Mouse (Mus musculus): ENCODE data around the gene Irf8. TPM values are rescaled to one million over a fixed set of nuclear protein-coding genes. Genes with fewer than 3 reads are reported as not detected.
A peak's percentile ranks its signal among the peaks of the same experiment; 100 is the strongest.

Gene Irf8
- polyA plus RNA-seq, 1 experiment: 124 TPM

DNA sequence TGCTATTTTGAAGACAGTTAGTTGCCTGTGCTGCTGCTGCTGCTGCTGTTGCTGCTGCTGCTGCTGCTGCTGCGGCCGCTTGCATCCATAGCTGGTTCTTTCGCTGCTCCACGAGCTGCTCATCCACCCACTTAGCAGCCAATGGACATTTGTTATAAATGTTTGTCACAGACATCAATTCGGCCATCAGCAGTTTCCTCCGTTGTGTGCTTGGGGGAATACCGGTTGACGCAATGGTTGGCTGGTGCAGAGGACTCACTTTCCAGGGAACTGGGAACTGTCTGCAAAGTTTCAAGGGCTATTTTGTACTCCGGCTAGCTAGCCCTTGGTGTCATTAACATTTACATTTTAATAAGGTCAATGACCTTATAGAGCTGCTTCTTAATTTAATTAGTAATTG, 32.0 kb upstream of the Irf8 start:
- WGBS: 75% methylated on average over 9 of the region's 9 CpGs
- Histone ChIP-seq H3K4me1 (ENCODE audit: control insufficient read depth, insufficient read depth, insufficient read length, low read length) (peaks cover 19% of the 10 kb centered on the region), H3K27ac (ENCODE audit: insufficient read depth, low read depth, low read length) (no peak overlapping the region), H3K27me3 (ENCODE audit: control insufficient read depth, insufficient read depth, low read length) (no peaks in the 10 kb centered on the region), H3K4me3 (ENCODE audit: low read depth, low read length) (no peak overlapping the region), H3K36me3 (ENCODE audit: control insufficient read depth, insufficient read depth, low read length) (no peaks in the 10 kb centered on the region)
- no peak for TF ChIP-seq CTCF (IDR thresholded peaks at IDR 0.05; ENCODE audit: extremely low read depth, insufficient read length, insufficient replicate concordance, low read depth, low read length)
- no peak for TF ChIP-seq POLR2A (IDR thresholded peaks at IDR 0.05; ENCODE audit: low read depth, low read length)

- TF ChIP-seq CTCF (IDR thresholded peaks at IDR 0.05; ENCODE audit: extremely low read depth, insufficient read length, insufficient replicate concordance, low read depth, low read length) (no peak), POLR2A (IDR thresholded peaks at IDR 0.05; ENCODE audit: low read depth, low read length) (no peak)
- whole genome bisulfite sequencing: 91% methylated on average over 15 of the region's 15 CpGs
These were observed 31.0 kb upstream of the Irf8 start for GRCm38 (mm10) chr8:120705163-120705562.

GRCm38 (mm10) chr8:120706193-120706592, 30.0 kb upstream of the Irf8 start:
- TF ChIP-seq CTCF (IDR thresholded peaks at IDR 0.05; ENCODE audit: extremely low read depth, insufficient read length, insufficient replicate concordance, low read depth, low read length) (no peak), POLR2A (IDR thresholded peaks at IDR 0.05; ENCODE audit: low read depth, low read length) (no peak)
- Histone ChIP-seq H3K27me3 (ENCODE audit: control insufficient read depth, insufficient read depth, low read length) (no peaks in the 10 kb centered on the region), H3K36me3 (ENCODE audit: control insufficient read depth, insufficient read depth, low read length) (no peaks in the 10 kb centered on the region), H3K4me1 (ENCODE audit: control insufficient read depth, insufficient read depth, insufficient read length, low read length) (peaks cover 17% of the 10 kb centered on the region), H3K27ac (ENCODE audit: insufficient read depth, low read depth, low read length) (no peak overlapping the region), H3K4me3 (ENCODE audit: low read depth, low read length) (no peak overlapping the region)
- WGBS: 92% methylated on average over 3 of the region's 3 CpGs

More at GRCm38 (mm10) chr8:120705163-120705562, 31.0 kb upstream of the Irf8 start:
- Histone ChIP-seq H3K36me3 (ENCODE audit: control insufficient read depth, insufficient read depth, low read length) (no peaks in the 10 kb centered on the region), H3K4me3 (ENCODE audit: low read depth, low read length) (no peak overlapping the region), H3K27me3 (ENCODE audit: control insufficient read depth, insufficient read depth, low read length) (no peaks in the 10 kb centered on the region), H3K4me1 (ENCODE audit: control insufficient read depth, insufficient read depth, insufficient read length, low read length) (peaks cover 19% of the 10 kb centered on the region), H3K27ac (ENCODE audit: insufficient read depth, low read depth, low read length) (no peak overlapping the region)

GRCm38 (mm10) chr8:120709176-120709575, 27.0 kb upstream of the Irf8 start:
- Histone ChIP-seq H3K4me3 (ENCODE audit: low read depth, low read length) (no peak overlapping the region), H3K27ac (ENCODE audit: insufficient read depth, low read depth, low read length) (no peak overlapping the region), H3K36me3 (ENCODE audit: control insufficient read depth, insufficient read depth, low read length) (no peaks in the 10 kb centered on the region), H3K4me1 (ENCODE audit: control insufficient read depth, insufficient read depth, insufficient read length, low read length) (peaks cover 2% of the 10 kb centered on the region; the same call in 1 of the 2 replicates), H3K27me3 (ENCODE audit: control insufficient read depth, insufficient read depth, low read length) (no peaks in the 10 kb centered on the region)
- 75% methylated on average over 10 of the region's 10 CpGs for WGBS
- TF ChIP-seq CTCF (IDR thresholded peaks at IDR 0.05; ENCODE audit: extremely low read depth, insufficient read length, insufficient replicate concordance, low read depth, low read length) (no peak), POLR2A (IDR thresholded peaks at IDR 0.05; ENCODE audit: low read depth, low read length) (no peak)

GRCm38 (mm10) chr8:120715200-120715599, 21.0 kb upstream of the Irf8 start:
- Histone ChIP-seq H3K4me3 (ENCODE audit: low read depth, low read length) (no peak overlapping the region), H3K36me3 (ENCODE audit: control insufficient read depth, insufficient read depth, low read length) (no peaks in the 10 kb centered on the region), H3K4me1 (ENCODE audit: control insufficient read depth, insufficient read depth, insufficient read length, low read length) (peaks cover 11% of the 10 kb centered on the region), H3K27ac (ENCODE audit: insufficient read depth, low read depth, low read length) (peak overlapping the region; percentile 21; the same call in 1 of the 2 replicates), H3K27me3 (ENCODE audit: control insufficient read depth, insufficient read depth, low read length) (no peaks in the 10 kb centered on the region)
- TF ChIP-seq POLR2A (IDR thresholded peaks at IDR 0.05; ENCODE audit: low read depth, low read length) (no peak), CTCF (IDR thresholded peaks at IDR 0.05; ENCODE audit: extremely low read depth, insufficient read length, insufficient replicate concordance, low read depth, low read length) (no peak)
- WGBS: 63% methylated on average over 6 of the region's 6 CpGs

DNA sequence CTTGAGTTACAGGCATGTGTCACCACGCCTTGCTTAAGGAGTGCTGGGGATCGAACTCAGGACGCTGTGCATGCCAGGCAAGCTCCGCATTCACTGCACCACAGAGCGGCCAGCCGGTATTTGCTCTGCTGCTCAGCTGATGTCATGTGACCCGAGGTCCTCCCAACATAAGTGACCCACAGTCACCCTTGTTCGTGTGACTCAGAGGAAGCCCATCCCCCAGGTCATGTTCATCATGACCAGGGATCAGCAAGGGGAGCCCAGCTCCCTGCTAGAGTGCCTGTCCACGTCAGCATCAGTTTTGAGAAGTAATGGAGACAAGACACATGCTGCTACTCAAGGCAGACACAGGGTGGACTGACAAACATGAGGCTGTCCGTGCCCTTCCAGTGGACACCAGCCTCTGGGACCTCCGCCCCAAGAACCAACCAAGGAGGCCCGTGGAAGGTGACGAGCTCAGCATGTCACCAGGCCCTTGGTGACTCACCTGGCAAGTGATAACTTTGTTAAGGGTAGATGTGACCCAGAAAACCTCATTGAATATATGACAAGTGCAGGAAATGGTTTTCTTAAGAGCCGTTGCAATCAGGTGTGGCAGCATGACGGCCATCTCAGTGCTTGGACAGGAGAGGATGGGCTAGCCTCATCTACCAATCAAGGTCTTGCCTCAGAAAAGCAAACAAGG, 20.0 kb upstream of the Irf8 start:
- Histone ChIP-seq H3K27ac (ENCODE audit: insufficient read depth, low read depth, low read length) (0 out of 2 replicates have a peak overlapping the region, but pooled peaks have one; percentile 17), H3K36me3 (ENCODE audit: control insufficient read depth, insufficient read depth, low read length) (no peaks in the 10 kb centered on the region), H3K4me3 (ENCODE audit: low read depth, low read length) (no peak overlapping the region), H3K27me3 (ENCODE audit: control insufficient read depth, insufficient read depth, low read length) (no peaks in the 10 kb centered on the region), H3K4me1 (ENCODE audit: control insufficient read depth, insufficient read depth, insufficient read length, low read length) (peaks cover 11% of the 10 kb centered on the region)
- TF ChIP-seq POLR2A (IDR thresholded peaks at IDR 0.05; ENCODE audit: low read depth, low read length) (no peak), CTCF (IDR thresholded peaks at IDR 0.05; ENCODE audit: extremely low read depth, insufficient read length, insufficient replicate concordance, low read depth, low read length) (no peak)
- 78% methylated on average over 15 of the region's 15 CpGs for WGBS

DNA sequence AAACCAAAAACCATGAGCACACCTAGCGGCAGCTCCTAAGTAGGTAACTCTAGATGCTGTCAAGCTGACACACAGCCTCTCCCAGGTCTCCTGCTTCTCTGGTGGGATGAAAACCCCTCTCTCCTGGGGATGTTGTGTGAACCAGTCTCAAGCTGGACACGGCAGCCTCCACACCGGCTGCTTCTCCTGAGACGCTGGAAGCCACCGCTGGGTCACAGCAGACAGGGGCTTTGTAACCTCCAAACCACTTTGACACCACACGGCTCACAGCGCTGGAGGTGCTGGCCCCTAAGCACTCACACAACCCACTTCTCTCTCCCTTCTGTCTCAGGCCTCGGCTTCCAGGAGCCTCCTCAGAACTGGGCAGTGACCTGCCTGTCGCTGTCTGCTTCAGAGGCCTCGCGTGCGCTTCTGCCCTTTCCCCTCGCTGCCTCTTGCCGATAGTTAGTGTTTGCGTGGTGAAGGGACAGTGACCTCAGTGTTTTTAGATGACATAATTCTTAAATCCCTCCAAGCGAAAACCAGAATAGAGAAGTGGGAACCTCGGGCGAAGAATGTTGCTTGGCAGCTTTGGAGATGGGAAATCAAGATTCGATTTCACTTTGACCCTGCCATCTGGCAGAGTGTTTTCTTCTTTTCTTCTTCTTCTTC, 16.4 kb upstream of the Irf8 start:
- no peaks in the 10 kb centered on the region for H3K27me3 ChIP-seq (ENCODE audit: control insufficient read depth, insufficient read depth, low read length)
- no peaks in the 10 kb centered on the region for H3K36me3 ChIP-seq (ENCODE audit: control insufficient read depth, insufficient read depth, low read length)
- H3K4me1 ChIP-seq (ENCODE audit: control insufficient read depth, insufficient read depth, insufficient read length, low read length): peaks cover 11% of the 10 kb centered on the region
- no peak overlapping the region for H3K4me3 ChIP-seq (ENCODE audit: low read depth, low read length)
- 77% methylated on average over 19 of the region's 19 CpGs for WGBS
- no peak overlapping the region for H3K27ac ChIP-seq (ENCODE audit: insufficient read depth, low read depth, low read length)
- TF ChIP-seq POLR2A (IDR thresholded peaks at IDR 0.05; ENCODE audit: low read depth, low read length) (no peak), CTCF (IDR thresholded peaks at IDR 0.05; ENCODE audit: extremely low read depth, insufficient read length, insufficient replicate concordance, low read depth, low read length) (no peak)
